Mouse (Mus musculus) gonadal fat pad, adult 2 months (tissue): ENCODE data around the gene Pla2g2f. TPM values are rescaled to one million over a fixed set of nuclear protein-coding genes. Genes with fewer than 3 reads are reported as not detected.

ENCODE experiments used
- DNase-seq: peaks from one replicate; pipeline ENCODE4 v3.0.0-alpha.2; 2012; ENCODE audit warnings: low read depth
- polyA plus RNA-seq: library from polyadenylated mRNA; depleted of rRNA; stranded (reverse); fragments of >200 nt; gene quantifications from 2 replicates; pipeline ENCODE4 v1.2.3, GENCODE M21; 2012; rRNA removed

Gene Pla2g2f
- not detected in 2 replicates for polyA plus RNA-seq

- no peak for DNase-seq
Observed at GRCm38 (mm10) chr4:138757416-138757815, at the start of gene Pla2g2f. Pla2g2f (minus strand) TSS chr4:138757626.

DNA sequence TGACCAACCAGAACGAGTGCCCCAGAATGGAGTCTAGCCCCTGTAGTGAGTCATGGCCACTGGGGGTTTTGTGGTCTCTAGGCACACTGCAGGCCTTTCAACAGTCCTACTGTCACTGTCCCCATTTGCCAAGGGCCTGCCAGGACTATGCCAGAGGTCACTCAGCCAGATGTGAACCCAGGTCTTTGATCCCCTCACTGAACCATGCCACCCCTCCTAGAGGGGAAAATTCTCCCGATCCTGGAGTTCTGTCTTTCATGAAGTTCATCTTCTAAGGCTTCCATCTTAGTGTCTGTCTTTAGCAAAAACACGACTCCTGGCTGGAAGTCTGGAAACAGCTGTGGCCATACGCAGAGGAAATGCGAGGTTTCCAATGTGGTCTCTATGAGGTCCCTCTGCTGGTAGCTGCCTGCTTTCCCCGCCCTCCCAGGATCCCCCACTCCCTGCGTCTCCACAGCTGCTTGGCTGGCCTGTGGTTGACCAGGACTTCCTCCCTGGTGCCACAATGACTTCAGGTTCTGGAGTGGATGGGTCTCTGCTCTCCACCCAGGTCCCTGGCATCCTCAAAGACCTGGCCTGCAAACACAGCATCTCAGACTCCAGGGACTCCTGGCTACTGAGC lies 49.6 kb upstream of the Pla2g2f start:
- no peak for DNase-seq

DNA sequence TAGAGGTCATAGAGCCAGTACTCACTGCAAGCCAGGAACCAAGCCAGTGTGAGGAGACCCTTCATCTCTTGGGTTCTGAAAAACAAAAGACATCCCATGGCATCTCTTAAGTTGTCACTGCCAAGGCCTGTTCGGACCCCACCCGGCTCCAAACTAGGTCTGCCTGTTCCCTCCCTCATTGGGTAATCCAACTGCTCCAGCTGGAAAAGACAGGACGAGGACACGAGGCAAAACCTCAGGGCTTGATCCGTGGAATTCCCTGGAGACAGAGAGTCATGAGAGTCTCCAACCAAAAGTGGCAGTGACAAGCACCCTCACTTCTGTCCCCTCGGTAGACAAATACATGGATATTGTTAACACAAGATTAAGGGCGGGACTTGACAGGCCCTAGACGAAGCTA lies 48.7 kb upstream of the Pla2g2f start:
- DNase-seq, result no peak

GRCm38 (mm10) chr4:138805248-138805647 lies 47.8 kb upstream of the Pla2g2f start:
- no peak for DNase-seq

- DNase-seq, result no peak
Observed at GRCm38 (mm10) chr4:138802917-138803316, 45.5 kb upstream of the Pla2g2f start.

- no peak for DNase-seq
Observed at GRCm38 (mm10) chr4:138801631-138802030, 44.2 kb upstream of the Pla2g2f start.

- DNase-seq, result no peak
Observed at GRCm38 (mm10) chr4:138800134-138800744, 42.8 kb upstream of the Pla2g2f start.

DNA sequence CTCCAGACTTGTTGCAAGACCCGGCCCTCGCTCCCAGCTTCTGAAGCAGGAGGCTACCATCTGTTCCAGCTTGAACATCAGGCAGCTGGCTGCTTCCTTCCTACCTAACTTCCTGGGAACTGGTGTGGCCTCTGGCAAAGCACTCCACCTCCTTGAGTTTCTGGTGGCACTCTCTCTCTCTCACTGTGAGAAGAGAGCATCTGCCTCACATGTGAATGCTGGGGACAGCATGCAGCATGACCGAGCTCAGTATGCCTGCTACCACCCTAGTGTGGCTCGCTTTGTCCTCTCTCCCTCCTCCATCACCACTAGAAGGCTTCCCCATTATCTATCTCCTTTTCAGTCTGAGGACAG lies 39.8 kb upstream of the Pla2g2f start:
- no peak for DNase-seq

DNA sequence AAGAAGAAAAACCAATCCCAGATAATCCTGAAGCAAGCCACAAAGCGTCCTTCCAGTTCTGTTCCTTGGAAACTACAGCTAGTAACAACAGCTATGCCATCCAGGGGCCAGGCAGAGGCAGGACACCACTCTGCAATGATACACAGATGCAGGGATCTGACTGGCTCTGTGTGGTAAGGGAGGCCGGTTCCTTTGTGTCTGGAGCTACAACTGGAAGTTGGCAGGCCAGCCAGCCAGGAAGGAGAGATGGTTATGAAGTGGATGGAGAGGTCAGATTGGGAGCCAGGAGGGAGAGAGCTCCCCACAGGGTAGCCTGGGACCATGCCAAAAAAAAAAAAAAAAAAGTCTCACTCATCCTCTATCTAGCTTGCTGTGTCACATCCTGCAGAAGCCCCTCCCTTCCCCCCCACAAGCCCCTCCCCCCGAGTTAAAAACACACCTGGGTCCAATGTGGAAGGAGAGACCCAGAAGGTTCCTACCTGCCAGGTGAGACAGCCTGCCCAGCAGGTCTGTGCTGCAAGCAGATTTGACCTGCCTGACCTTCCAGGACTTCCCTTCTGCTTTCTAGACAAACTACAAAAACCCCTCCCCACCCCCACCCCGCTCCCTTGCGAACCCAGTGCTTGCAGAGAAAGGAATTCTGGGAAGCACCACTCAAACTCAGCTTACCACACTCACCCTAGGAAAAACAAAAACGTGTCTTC lies 39.2 kb upstream of the Pla2g2f start:
- DNase-seq, result no peak

DNA sequence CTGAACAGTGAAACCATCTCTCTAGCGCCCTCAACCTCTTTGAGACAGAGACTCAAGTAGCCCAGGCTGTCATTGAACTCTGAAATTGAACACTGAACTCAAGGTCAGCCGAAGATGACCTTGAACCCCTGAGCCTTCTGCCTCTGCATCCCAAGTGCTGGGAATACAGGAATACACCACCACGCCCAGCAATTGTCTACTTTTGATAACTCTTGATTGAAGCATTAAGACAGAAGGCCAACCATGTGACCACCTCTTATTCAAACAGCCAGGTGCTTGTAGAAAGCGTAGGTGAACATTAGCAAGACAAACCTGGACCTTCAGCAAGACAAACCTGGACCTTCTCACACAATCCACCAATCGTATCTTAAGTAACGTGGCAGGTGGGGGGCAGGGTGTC lies 36.9 kb upstream of the Pla2g2f start:
- DNase-seq, result no peak

- DNase-seq, result no peak
Observed at GRCm38 (mm10) chr4:138793276-138793675, 35.9 kb upstream of the Pla2g2f start.

DNA sequence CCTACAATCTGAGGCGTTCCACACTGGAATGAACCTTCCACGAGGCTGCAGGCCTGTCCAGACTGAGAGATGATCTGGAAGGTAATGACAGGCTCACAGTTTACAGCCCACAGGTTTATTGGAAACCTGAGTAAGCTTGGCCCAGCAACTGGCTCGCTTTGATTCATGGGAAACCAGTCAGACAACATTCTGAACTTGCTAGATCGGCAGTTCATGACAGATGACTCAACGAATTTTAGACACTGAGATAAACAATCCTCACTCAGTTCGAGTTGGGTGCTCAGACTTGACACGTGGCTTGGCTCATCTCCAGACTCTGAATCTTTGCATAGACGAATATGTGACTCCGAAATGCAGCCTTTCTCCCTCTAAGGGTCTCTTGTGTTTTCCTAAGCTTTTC lies 35.2 kb upstream of the Pla2g2f start:
- peak; percentile 56 for DNase-seq

- DNase-seq, result no peak
Observed at GRCm38 (mm10) chr4:138791452-138791851, 34.0 kb upstream of the Pla2g2f start.

GRCm38 (mm10) chr4:138788381-138788780 lies 31.0 kb upstream of the Pla2g2f start:
- no peak for DNase-seq

DNA sequence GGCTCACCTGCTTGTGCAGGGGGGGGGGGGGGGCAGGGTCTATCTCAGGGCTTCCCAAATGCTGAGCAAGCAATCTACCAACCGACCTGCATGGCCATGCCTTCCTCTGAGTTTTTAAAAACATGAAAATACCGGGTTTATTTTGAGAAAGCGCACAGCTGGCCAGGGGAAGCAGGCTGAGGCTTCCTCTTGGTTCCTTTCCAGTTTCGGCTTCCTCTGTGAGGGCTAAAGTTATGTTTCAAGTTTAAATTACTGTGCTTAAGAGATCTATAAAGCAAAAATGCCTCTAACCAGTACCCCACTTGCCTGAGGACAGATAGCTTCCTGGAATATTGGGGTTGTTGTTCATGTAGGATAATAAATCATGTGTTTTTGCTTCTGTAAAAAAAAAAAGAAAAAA lies 28.7 kb upstream of the Pla2g2f start:
- DNase-seq, result no peak

DNA sequence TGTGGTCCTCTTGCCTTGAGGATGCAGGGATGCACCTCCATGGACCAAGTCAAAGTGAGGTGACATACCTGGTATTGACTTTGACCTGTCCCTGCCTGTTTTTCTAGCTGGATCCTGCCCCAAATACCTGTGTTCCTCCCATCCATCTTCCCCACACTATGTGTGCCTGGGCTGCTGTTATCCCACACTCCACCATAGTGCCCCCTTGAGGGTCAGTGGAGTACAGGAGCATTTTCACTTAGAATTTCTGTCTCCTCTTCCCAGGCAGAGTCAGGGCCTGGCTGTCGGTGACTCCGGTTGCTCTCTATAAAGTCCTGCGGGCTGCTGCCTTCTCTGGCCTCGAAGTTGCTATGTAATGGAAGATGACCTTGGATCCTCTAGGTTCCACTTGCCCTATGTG lies 28.3 kb upstream of the Pla2g2f start:
- no peak for DNase-seq

- no peak for DNase-seq
Observed at GRCm38 (mm10) chr4:138782098-138782497, 24.7 kb upstream of the Pla2g2f start.

- DNase-seq, result no peak
Observed at GRCm38 (mm10) chr4:138780300-138780699, 22.9 kb upstream of the Pla2g2f start.

DNA sequence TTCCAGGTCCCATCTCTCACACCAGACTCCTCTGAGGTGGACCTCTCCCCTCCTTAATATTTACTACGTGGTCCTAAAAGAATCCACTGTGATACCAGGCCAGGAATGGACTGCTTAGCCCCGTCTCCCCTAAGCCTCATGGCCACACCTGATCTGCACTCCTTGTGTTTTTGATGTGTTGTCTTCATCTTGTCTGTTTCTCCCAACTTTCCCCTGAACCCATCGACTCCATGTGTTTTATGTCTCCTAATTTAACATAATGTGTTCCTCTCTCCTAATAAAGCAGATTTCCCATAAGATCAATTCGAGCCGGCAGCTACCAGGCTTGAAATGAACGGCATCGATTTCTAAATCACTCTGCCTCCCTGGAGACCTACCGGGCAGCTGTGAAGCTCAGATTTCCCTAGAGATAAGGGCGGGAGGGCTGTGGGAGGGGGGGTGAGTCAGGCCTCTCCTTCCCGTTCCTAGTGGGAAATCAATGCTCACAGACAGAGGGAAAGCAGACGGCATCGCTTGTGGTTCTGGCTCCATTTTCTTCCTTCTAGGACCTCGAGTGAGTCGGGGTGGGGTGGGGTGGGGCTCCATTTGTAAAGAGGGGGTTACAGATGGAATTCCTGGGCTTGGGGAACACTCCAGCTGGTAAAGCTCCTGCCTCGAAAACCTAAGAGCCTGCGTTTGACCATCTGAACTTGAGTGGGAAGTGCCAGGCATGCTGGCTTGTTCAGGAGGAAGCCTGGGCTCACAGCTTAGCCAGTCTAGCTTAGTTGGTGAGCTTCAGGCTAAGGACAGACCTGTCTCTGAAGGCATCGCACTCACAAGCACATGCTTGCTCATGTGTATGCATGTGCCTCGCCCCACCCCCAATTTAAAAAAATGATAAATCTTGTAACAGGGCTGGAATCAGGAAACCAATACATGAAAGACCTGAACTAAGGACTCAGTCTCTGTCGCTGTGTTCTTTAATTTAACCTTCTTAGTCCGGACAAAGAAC lies 20.3 kb upstream of the Pla2g2f start:
- no peak for DNase-seq

- DNase-seq, result no peak
Observed at GRCm38 (mm10) chr4:138775435-138775834, 18.0 kb upstream of the Pla2g2f start, which contains the start of gene Pla2g2d. Pla2g2d (plus strand) TSS chr4:138775735.

- DNase-seq, result no peak
Observed at GRCm38 (mm10) chr4:138772386-138772785, 15.0 kb upstream of the Pla2g2f start.

DNA sequence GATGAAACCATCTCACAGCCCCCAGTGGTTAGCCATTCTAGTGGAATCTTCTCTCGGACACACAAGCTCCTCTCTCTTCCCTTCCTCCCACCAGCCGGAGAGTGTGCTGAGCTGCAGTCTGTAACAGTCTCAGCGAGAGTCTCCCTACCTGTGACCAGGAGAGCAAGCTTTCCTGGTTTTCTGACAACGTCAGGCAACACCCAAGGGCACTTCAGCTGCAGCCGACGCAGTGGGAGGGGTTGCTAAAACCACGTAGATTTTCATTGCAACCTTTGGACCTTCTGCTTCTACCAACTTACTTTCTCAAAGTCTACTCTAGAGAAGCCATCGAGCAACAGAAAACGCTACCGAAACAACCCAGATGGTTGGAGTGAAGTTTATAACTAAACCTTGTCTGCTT lies 14.5 kb upstream of the Pla2g2f start:
- DNase-seq, result no peak
